Mouse (Mus musculus) cortical plate, adult 2 months (tissue): ENCODE measurements around the gene Gm49630. TPM values are rescaled to one million over a fixed set of nuclear protein-coding genes. Genes with fewer than 3 reads are reported as not detected.
"Not testable (repeated sequence)": the region's sequence is repeated elsewhere in the genome, so short reads cannot be mapped to it uniquely, and the experiment has no call there.

Experiments
- H3K27ac ChIP-seq: fragments of 200-500 bp; 2 replicates; pipeline ENCODE4 v1.5.1; 2012; ENCODE audit warnings: low read length, control low read depth, inconsistent platforms; ENCODE audit not compliant: insufficient read depth
- H3K4me1 ChIP-seq: fragments of 200-500 bp; 2 replicates; pipeline ENCODE4 v1.6.1; 2011; ENCODE audit warnings: low read length; ENCODE audit not compliant: control insufficient read depth, insufficient read depth
- H3K4me3 ChIP-seq: fragments of 200-500 bp; 2 replicates; pipeline ENCODE4 v1.5.1; 2011; ENCODE audit warnings: mild to moderate bottlenecking, low read length, control low read depth; ENCODE audit not compliant: insufficient read depth
- polyA plus RNA-seq: library from polyadenylated mRNA; depleted of rRNA; stranded (reverse); fragments of >200 nt; gene quantifications from 2 replicates; pipeline ENCODE4 v1.2.3, GENCODE M21; 2012

The Gm49630 gene
- polyA plus RNA-seq, 1 experiment: not detected

DNA sequence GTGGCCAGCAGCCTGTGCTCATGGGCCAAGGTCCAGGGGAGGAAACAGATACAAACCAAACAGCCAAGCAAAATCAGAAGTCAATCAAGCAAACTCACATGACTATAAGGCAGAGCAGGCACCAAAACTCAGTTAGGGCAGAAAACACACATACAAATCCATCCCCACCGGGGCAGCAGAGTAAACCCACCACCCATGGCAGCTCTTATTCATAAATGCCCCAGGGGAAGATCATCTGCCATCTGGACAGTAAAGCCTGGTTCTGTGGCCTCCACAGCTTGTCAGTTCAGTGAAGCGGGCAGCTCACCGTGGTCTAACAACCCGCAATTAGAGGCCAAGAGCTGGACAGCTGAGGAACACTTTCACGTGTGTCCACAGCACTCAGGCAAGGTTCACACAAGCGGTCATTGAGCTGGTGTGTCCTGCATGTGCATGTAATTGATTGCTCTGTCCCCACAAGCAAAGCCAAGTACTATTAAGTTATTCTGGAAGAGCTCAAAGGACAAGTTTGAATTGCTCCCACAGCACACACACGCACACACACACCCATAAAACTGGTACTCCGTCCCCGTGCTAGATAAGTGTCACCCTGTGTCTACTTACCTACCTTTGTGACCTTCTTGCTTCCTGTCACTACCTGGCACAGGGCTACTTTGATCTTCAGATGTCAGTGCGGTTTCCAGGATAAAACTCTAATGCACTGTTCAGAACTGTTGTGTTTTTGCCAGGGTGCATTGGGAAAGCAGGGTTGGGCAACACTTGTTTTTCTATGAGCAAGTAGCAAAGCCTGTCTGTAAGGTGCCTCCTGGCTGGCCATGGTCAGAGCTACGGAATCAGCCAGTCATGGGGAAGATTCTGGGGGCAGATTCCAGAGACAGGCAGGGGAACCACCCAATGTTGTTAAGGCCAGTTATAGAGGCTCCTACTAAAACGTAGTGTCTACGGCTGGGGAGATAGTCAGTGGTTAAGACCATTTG, 11.7 kb upstream of the Gm49630 start:
- H3K4me3 ChIP-seq, H3K27ac ChIP-seq, H3K4me1 ChIP-seq: not testable (repeated sequence)

DNA sequence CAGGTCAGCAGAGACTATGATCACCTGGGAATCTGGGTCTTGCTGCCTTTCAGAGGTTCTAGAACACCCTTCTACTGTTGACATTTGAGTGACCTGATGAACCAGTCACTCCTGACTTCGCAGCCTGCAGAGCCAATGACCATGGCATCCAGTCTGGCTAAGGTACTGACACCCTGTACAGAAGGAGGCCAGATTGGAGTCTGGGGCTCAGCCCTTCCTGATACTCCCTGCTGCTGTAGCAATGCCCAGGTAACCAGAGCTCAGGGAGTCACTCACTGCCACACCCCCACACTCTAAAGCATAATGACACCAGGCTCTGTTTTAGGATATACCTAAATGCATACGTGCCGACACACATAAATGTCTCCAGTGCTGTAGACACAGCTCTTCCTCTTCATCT, 10.9 kb upstream of the Gm49630 start:
- not testable (repeated sequence) for H3K27ac ChIP-seq, H3K4me3 ChIP-seq, H3K4me1 ChIP-seq

DNA sequence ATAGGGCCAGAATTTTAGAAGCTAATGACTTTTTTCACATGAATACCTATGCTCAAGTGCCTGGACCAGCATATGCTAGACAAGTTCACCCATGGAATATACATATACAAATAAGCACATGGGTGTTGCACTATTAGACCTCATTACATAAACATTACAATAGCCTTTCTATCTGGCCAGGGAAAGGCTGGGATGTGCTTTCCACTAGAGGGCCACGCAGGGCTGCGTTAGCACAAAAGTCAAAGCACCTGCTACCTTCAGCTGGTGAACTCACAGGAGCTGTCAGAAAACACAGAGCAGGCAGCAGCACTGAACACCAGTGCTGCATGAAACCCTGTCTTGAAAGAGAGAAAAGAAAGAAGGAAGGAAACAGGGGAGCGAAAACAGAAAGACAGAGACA, 6.1 kb upstream of the Gm49630 start:
- not testable (repeated sequence) for H3K4me3 ChIP-seq, H3K27ac ChIP-seq, H3K4me1 ChIP-seq

DNA sequence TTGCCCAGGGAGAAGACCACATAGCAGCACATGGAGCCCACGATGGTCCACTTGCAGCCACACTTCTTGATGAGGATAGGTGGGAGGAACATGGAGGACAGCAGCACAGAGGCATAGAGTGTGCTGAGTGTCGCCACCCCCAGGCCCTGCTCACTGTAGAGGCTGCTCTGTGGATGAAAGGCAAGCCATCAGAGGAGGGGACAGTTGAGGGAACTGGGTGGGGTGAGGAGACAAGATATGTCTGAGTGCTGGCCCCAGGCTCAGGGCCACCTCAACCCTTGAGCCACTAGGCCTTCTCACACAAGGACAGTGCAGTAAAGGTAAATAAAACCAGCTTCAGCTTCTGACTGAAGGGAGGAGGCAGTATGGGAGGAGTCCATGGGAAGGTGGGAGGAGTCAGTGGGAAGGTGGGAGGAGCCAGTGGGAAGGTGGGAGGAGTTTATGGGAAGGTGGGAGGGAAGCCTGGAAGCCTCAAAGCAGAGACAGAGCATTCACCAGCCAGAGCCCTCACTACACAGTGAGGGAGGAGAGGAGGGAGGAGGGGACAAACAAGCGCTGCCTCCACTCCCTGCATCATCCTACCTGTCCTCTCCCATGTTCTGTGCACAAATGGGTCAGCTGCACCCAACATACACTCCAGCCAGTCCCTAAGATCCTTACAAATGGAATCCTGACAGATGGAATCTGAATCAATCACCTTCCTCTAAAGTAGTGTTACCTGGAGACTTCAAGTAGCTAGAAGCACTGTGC, 5.3 kb upstream of the Gm49630 start:
- H3K4me1 ChIP-seq, H3K4me3 ChIP-seq, H3K27ac ChIP-seq: not testable (repeated sequence)

DNA sequence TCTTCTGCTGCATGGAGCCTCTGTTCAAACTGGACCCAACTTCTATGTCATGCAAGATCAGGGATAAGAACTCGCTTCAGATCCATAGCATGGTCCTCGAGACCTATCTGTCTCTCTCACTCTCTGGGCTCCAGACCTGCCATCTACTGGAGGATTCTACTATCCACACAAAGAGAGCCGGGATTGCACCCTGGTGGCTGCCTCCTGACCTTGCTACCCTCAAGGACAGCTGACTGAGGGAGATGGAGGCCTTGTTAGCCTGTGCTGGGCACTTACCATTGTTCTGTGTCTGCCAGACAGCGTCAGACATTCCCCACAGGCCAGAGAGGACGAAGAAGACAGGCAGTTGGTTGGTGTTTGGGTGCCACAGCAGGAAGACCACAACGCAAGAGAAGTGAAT, 2.4 kb downstream of the Gm49630 start:
- H3K27ac ChIP-seq, H3K4me1 ChIP-seq, H3K4me3 ChIP-seq: not testable (repeated sequence)

DNA sequence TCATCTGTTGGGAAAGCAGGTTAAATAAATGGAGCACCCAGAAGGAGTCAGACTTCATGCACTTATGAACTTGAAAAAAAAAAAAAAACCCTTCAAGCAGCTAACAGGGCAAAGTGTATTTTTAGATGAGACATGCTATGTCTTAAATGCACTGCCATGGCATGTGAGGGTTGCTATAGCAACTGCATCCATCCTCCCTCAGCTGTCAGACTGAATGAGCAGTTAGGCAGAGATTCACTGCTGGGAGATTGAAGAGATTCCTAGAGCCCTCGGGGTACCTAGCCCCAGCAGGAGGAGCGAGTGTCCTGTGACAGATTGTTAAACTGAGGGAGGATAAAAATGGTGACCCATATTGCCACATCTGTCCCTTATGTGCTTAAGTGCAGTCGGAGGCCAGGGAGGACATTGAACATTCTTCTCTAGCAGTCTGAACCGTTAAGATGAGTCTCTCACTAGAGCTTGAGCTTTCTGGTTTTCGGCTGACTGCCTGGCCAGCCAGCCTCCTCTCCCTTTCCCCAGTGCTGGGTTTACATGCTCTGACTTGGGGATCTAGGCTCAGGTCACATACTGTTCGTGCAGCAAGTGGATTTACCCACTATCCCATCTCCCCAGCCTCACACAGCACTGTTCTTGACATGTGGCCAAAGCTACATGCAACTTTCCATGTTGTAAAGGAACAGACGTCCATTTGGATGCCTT, 5.0 kb downstream of the Gm49630 start:
- H3K27ac ChIP-seq, H3K4me1 ChIP-seq, H3K4me3 ChIP-seq: not testable (repeated sequence)

DNA sequence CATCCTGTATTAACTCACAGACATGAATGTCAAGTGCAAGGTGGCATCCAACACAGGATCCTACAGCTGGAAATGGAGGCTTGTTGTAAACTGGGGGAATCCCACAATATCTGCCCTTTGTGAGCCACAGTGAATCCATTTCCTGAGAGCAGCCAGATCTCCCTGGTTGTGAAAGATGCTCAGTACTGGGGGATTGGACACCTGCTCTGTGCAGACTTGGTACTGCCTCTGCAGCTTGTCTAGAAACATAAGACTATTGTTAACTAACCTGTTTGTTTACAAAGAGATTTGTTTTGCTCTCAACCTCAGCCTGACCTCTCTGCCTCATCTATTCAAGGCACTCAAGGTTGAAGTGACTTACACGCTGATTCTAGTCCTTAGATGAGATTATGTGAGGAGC, 5.5 kb downstream of the Gm49630 start:
- H3K4me1 ChIP-seq, H3K4me3 ChIP-seq, H3K27ac ChIP-seq: not testable (repeated sequence)

DNA sequence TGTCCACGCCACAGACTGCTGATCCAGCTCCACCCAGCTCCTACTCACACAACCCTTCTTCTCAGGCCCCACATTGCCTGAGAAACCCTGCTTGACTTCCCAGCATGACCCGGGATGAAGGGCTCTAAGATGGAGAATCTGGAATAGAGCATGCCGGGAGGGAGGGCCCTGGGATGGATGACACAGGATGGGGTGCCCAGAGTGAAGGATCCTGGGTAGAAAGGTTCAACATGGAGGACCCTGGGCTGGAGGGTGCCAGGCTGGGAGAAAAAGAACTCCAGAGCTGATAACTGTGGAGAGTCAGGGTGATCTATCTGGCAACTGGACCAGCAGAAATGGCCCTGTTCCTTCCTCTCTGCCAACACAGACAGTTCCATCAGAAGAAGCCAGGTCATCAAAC, 6.2 kb downstream of the Gm49630 start:
- H3K27ac ChIP-seq, H3K4me1 ChIP-seq, H3K4me3 ChIP-seq: not testable (repeated sequence)

DNA sequence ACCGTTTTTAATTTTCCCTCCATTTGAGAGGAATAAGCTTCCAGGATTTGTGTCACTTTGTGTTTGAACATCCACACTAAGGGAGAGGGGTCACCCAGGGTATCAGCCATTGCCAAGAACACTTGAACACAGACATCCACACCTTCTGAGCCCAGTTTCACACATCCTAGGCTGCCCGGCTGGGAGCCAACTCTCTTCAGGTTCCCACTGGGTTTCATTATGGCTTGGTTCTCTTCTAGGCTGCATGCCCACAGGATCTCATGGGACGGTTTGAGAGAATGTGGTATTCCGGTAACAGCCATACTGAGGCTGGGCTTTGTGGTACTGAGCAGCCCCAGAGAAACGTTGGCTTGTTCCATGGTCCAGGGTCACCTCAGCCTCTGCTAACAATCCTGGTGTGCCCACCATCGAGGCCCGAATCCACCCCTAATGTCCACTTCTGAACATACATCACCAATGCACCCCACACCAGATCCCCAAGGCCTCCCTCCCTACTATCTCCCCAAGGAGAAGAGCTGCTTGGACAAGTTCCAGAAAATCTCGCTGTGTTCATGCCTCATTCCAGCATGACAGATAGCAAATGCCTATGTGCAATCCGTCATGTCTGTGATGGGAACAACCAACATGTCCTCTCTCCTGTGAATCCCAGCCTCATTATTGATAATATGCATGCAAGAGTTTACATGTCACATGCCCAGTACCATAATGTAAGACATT, 10.9 kb downstream of the Gm49630 start:
- not testable (repeated sequence) for H3K4me3 ChIP-seq, H3K27ac ChIP-seq, H3K4me1 ChIP-seq

DNA sequence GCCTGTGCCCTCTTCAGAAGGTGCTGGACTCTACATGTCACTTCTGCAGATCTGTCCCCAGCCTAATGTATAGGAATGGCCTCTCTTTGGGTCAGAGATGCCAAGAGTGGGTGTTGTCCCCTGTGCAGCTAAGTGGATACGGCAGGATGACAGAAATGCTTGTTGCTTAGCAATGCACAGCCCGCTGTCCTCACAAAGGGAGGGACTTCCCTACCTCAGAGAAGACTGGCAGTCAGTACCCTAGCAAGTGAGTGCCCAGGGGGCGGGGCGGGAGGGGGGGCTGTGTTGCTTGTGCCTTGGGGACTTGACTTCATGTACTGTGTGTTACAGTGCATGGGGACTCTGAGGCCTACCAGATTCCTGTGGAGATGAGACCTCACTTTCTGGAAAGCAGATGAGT, 12.0 kb downstream of the Gm49630 start:
- not testable (repeated sequence) for H3K4me3 ChIP-seq, H3K27ac ChIP-seq, H3K4me1 ChIP-seq

DNA sequence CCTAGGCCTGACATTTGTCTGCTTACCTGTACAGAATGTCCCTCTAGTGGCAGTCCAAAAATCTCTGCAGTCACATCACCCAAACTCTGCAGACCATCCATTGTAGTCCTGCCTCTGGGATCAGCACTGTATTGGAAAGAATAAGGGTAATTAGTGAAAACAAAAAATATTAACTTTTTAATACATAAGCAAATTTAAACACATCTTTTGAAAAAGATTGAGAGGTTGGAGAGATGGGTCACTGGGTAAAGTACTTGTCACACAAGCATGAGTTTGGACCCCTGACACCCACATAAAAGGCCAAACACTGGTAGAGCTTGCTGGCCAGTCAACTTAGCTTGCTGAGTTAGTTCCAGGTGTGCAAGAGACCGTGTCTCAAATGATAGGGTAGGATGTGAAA, 19.2 kb downstream of the Gm49630 start, which contains the start of gene Ttll2:
Ttll2 (minus strand) TSS at position 101 of the 400 bp plus-strand sequence.
- not testable (repeated sequence) for H3K4me1 ChIP-seq, H3K4me3 ChIP-seq, H3K27ac ChIP-seq

DNA sequence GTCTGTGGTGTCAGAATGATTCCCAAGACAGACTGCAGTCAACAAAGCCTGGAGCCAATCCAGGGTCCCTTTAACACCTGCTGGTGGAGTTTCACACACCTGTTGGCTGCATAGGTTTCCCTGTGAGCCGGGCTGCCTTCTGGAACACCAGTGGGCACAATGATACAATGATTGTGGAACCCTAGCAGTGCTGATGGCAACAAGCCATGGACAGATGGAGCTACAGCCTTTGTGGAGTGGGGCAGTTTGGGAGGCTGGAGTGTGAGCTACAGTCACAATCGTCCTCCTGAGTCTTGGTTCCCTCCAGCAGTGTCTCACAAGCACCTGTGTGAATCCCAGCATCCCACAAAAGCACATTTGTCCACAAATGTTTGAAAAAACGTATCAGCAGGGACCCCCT, 23.0 kb downstream of the Gm49630 start:
- not testable (repeated sequence) for H3K27ac ChIP-seq, H3K4me1 ChIP-seq, H3K4me3 ChIP-seq

DNA sequence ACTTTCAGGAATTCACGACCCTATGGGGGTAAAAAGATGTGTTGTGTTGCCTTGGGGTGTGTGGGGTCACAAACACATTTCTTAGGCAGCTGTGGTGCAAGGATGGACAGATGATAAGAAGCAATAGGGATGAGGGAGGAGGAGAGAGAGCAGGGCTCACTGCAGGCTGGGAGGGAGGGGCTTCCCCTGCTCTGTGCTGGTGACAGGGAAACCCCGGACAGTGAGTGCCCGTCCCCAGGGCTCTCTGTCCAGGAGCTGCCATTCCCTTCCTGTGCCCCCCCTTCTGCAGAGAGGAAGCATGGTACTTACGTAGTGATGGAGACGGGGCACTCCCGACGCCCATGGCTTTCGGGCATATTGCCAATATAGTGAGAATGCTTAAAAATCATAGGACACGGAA, 34.4 kb downstream of the Gm49630 start:
- H3K27ac ChIP-seq, H3K4me1 ChIP-seq, H3K4me3 ChIP-seq: not testable (repeated sequence)

DNA sequence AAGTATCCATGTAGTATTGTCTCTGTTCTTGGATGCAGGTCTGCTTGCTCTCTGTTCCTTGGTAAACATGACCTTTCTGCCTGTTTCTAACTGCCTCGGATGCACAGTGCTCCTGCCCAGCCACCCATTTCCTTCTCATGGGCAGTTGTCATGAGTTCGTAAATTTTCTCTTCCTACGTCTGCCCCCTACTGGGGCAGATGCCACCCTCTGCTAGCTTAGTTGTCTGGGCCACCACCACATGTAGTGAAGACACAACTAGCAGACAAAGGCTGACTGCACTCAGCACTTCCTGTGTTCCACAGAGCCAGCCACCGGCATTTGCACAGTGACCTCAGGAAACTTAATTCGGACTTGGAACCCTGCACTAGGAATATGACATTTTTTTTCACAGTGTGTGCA, 39.0 kb downstream of the Gm49630 start:
- not testable (repeated sequence) for H3K4me1 ChIP-seq, H3K27ac ChIP-seq, H3K4me3 ChIP-seq

DNA sequence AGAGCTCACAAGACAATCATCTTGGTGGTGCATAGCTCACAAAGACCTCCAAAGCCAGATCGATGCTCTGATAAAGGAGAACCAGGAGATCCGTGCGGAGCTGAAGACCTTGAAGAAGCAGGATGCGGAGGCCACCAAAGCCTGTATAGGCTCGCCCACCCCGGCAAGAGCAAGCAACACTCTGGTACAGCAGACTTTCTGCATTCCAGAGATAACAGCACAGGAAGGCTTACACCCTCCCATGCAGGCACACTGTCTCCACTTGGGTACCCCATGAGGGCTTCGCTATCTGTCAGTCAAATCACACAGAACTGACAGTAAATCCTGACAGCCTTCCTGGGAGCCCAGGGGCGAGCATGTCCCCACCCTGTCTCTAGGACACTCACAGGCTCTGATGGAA, 45.4 kb downstream of the Gm49630 start:
- not testable (repeated sequence) for H3K4me3 ChIP-seq, H3K4me1 ChIP-seq, H3K27ac ChIP-seq
